Mouse (Mus musculus) forebrain, embryonic 11.5 days (tissue): ENCODE results near the gene Gbe1. TPM values are rescaled to one million over a fixed set of nuclear protein-coding genes. Genes with fewer than 3 reads are reported as not detected.

Experiments
- ATAC-seq: fragments of 200-750 bp; cut with Nextera tagmentation; replicated peaks from 2 replicates; pipeline ENCODE4 v1.8.0; 2017; ENCODE audit warnings: moderate TSS enrichment; ENCODE audit not compliant: low FRiP score
- DNase-seq: peaks from one replicate; pipeline ENCODE4 v3.0.0-alpha.2; 2017; ENCODE audit warnings: low spot score
- H3K27ac ChIP-seq: fragments of 300-500 bp; sonication (generic); 2 replicates; pipeline ENCODE4 v1.5.1; 2014; ENCODE audit warnings: low read depth, low read length
- H3K27me3 ChIP-seq: fragments of 300-500 bp; sonication (generic); 2 replicates; pipeline ENCODE4 v1.6.1; 2014; ENCODE audit warnings: mild to moderate bottlenecking, low read length, mixed read lengths; ENCODE audit not compliant: control insufficient read depth, insufficient read depth
- H3K36me3 ChIP-seq: fragments of 300-500 bp; sonication (generic); 2 replicates; pipeline ENCODE4 v1.6.1; 2014; ENCODE audit warnings: mild to moderate bottlenecking, low read length, moderate library complexity, mixed read lengths; ENCODE audit not compliant: control insufficient read depth, insufficient read depth
- H3K4me1 ChIP-seq: fragments of 300-500 bp; sonication (generic); replicated peaks from 2 replicates; pipeline ENCODE4 v1.6.1; 2014; ENCODE audit warnings: low read length, mixed read lengths; ENCODE audit not compliant: control insufficient read depth, insufficient read depth
- H3K4me2 ChIP-seq: fragments of 300-500 bp; sonication (generic); 2 replicates; pipeline ENCODE4 v1.6.1; 2014; ENCODE audit warnings: low read depth, mild to moderate bottlenecking, low read length, moderate library complexity, mixed read lengths; ENCODE audit not compliant: severe bottlenecking
- H3K4me3 ChIP-seq: fragments of 300-500 bp; sonication (generic); 2 replicates; pipeline ENCODE4 v1.5.1; 2014; ENCODE audit warnings: low read depth, low read length
- H3K9ac ChIP-seq: fragments of 300-500 bp; sonication (generic); 2 replicates; pipeline ENCODE4 v1.6.1; 2014; ENCODE audit warnings: low read length
- H3K9me3 ChIP-seq: fragments of 300-500 bp; sonication (generic); 2 replicates; pipeline ENCODE4 v1.6.1; 2016; ENCODE audit warnings: low read length, mixed read lengths; ENCODE audit not compliant: control insufficient read depth
- WGBS: fragments of 180-500 bp; shearing (Covaris S2); extraction: QIAGEN DNeasy Blood & Tissue Kit; methylation state at CpG from one replicate; pipeline ENCODE4 v1.1.7; 2014; 5-methylcytosine and 5-hydroxymethylcytosine counted together
- polyA plus RNA-seq: library from polyadenylated mRNA; unstranded; fragments of >200 nt; fragmentation: Nextera tagmentation; extraction: Ambion mirVana; gene quantifications from 2 replicates; pipeline ENCODE4 v1.2.1, GENCODE M21; 2014

Gbe1 gene
- polyA plus RNA-seq, 1 experiment from 2014 or later = 26.3 TPM

DNA sequence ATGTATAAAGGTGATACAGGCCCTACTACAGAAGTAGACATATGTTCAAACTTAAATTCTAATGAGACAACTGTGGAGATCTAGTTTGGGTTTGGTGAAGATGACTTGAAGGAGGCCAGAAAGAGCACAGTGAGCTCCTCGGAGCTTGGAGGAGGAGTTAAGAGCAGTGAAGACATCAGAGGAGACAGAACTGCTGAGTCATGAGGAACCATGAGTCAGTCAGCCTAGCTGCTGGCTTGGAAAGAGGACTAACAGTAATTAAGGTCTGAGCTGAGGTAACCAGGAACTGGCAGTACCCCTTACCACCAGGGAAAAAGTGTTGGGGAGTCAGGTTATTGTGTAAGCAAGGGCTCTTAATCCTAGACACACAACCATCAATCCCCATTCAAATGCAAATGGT, 192.7 kb downstream of the Gbe1 start:
- no peak overlapping the region for H3K9ac ChIP-seq
- H3K27ac ChIP-seq = no peak overlapping the region
- no peaks in the 10 kb centered on the region for H3K36me3 ChIP-seq
- no peak for DNase-seq
- no peaks in the 10 kb centered on the region for H3K4me1 ChIP-seq
- no peak overlapping the region for H3K4me2 ChIP-seq
- no peak for ATAC-seq
- WGBS = 69% methylated on average over 1 of the region's 1 CpGs
- no peak overlapping the region for H3K4me3 ChIP-seq
- H3K9me3 ChIP-seq = no peaks in the 10 kb centered on the region
- no peaks in the 10 kb centered on the region for H3K27me3 ChIP-seq

DNA sequence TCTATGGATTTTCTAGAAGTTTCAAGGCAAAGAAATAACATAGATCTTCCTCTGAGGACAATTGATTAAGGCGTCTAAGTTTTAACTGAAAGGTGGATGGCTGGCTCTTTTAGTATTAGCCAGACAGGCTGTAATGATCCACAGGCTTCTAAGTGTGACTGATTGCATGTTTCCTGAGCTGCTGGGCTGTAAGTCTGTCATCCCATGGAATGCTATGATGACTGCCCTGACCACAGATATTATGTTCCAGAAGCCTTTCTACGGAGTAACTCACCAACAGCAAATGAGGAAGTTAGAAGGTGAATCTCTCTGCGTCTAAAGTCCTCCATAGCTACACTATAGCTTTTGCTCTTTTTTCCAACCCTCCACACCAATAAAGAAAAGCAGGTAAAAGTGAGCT, 197.2 kb downstream of the Gbe1 start:
- Histone ChIP-seq H3K4me1 (no peaks in the 10 kb centered on the region), H3K4me3 (no peak overlapping the region), H3K4me2 (no peak overlapping the region), H3K27me3 (no peaks in the 10 kb centered on the region), H3K27ac (no peak overlapping the region), H3K9ac (no peak overlapping the region), H3K9me3 (no peaks in the 10 kb centered on the region), H3K36me3 (no peaks in the 10 kb centered on the region)
- DNase-seq (no peak), ATAC-seq (no peak)
- WGBS = 90% methylated on average over 3 of the region's 3 CpGs

DNA sequence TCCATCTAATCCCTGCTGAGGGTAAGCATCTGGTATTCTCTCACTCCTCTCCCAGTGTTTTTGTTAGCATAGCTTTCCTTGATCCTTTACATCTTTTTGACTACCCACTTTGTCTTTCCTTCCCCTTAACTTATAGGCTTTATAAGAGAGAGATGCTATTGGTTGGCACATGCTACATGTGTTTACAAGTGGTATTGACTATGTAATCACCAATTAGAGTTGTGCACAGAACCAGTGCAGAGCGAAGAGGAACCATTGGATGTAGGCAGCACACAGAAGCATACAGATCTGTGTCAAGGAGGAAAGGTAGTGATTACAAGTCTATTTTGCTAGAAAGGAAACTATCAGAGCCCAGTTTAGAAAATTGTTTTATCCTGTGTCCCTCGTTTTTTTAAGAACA, 209.1 kb downstream of the Gbe1 start:
- Histone ChIP-seq H3K4me1 (no peaks in the 10 kb centered on the region), H3K4me2 (no peak overlapping the region), H3K27ac (no peak overlapping the region), H3K9ac (no peak overlapping the region), H3K4me3 (no peak overlapping the region), H3K9me3 (no peaks in the 10 kb centered on the region), H3K27me3 (no peaks in the 10 kb centered on the region), H3K36me3 (no peaks in the 10 kb centered on the region)
- ATAC-seq (no peak), DNase-seq (no peak)
- WGBS = 77% methylated on average over 2 of the region's 2 CpGs

DNA sequence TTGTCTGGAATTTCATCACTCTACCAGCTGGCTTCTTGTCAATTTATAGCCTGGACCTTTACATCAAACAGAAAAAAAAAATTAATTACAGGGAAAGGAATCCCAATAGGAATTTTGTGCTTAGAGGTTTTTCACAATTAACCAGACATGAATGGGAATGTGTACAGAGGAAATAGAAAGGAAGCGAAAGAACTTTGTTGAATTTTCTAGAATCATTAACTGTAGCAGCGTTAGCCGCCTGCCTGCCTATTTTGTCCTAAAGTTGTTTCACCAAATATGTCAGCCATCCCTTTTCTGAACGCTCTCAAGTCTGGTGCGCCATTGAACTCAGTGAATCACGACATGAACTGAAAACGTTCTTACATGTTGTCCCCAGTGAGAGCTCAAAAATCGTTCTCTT, 209.8 kb downstream of the Gbe1 start:
- Histone ChIP-seq H3K9me3 (no peaks in the 10 kb centered on the region), H3K4me3 (no peak overlapping the region), H3K4me1 (no peaks in the 10 kb centered on the region), H3K9ac (no peak overlapping the region), H3K27ac (no peak overlapping the region), H3K36me3 (no peaks in the 10 kb centered on the region), H3K27me3 (no peaks in the 10 kb centered on the region), H3K4me2 (no peak overlapping the region)
- ATAC-seq = 0 out of 2 replicates have a peak, but pooled peaks have one; percentile 40
- WGBS = 62% methylated on average over 8 of the region's 8 CpGs
- no peak for DNase-seq

DNA sequence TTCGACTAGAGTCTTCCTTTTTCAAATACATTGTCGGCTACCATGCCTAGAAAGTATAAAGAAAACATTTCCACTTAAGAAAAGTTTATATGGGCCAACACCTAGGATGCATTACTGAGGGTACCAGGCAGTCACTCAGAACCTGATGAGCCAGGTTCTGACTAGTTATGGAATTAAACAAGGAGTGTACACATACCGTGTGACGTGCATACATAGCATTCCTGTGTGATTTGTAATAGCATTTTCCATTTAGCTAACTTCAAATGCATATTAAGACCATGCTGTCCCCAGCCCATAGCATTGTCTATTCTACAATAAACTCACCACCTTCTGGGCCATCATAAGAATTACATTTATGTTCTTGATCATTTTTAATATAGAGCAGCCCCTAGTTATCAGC, 210.5 kb downstream of the Gbe1 start:
- H3K9me3 ChIP-seq = no peaks in the 10 kb centered on the region
- WGBS = 87% methylated on average over 4 of the region's 4 CpGs

DNA sequence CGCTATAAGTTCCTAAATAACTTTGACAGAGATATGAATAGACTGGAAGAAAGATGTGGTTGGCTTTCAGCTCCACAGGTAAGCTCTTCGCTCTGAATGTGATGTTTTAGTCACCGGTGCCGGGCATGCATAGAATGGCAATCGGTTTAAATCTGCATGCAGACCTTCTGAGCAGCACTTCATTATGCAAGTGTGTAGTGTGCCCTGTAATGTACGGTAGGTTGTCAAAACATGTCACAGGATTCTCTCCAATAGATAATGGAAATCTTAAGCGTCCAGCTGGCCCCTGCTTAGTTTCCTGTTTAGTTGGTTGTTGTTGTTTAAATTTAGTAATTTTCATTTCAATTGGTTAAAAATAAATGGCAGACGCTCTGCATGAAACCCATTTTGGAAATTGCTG, 213.5 kb downstream of the Gbe1 start:
- no peak for ATAC-seq
- 86% methylated on average over 8 of the region's 8 CpGs for WGBS
- no peaks in the 10 kb centered on the region for H3K9me3 ChIP-seq
- no peaks in the 10 kb centered on the region for H3K27me3 ChIP-seq
- no peak for DNase-seq
- H3K4me1 ChIP-seq = no peaks in the 10 kb centered on the region
- no peaks in the 10 kb centered on the region for H3K36me3 ChIP-seq
- H3K27ac ChIP-seq = no peak overlapping the region
- no peak overlapping the region for H3K9ac ChIP-seq
- no peak overlapping the region for H3K4me3 ChIP-seq
- H3K4me2 ChIP-seq = no peak overlapping the region

More for the DNA sequence above, 210.5 kb downstream of the Gbe1 start:
- Histone ChIP-seq H3K4me1 (no peaks in the 10 kb centered on the region), H3K4me3 (no peak overlapping the region), H3K9ac (no peak overlapping the region), H3K36me3 (no peaks in the 10 kb centered on the region), H3K4me2 (no peak overlapping the region), H3K27ac (no peak overlapping the region), H3K27me3 (no peaks in the 10 kb centered on the region)
- DNase-seq (no peak), ATAC-seq (no peak)

DNA sequence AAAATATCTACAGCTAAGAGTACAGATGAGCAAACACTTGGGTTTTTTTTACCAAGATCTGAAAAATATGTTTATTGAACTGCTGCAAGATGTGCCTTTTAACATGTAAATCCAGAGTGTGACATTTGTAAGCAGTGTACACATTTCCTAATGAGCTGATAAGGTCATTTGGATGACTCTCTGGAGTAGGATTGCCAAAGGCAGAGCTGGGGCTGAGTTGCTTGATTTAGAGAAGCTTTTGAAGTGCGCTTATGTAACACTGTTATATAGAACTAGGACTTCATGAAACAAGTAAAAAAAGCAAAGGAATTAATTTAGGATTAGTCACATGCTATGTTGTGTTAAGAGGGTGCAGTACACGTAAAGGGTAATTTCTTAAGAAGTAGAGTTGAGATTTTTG, 221.5 kb downstream of the Gbe1 start:
- Histone ChIP-seq H3K4me2 (no peak overlapping the region), H3K4me1 (no peaks in the 10 kb centered on the region), H3K27me3 (no peaks in the 10 kb centered on the region), H3K36me3 (no peaks in the 10 kb centered on the region), H3K27ac (no peak overlapping the region), H3K4me3 (no peak overlapping the region), H3K9ac (no peak overlapping the region), H3K9me3 (no peaks in the 10 kb centered on the region)
- DNase-seq = no peak
- ATAC-seq = no peak
- WGBS = 93% methylated on average over 2 of the region's 2 CpGs

DNA sequence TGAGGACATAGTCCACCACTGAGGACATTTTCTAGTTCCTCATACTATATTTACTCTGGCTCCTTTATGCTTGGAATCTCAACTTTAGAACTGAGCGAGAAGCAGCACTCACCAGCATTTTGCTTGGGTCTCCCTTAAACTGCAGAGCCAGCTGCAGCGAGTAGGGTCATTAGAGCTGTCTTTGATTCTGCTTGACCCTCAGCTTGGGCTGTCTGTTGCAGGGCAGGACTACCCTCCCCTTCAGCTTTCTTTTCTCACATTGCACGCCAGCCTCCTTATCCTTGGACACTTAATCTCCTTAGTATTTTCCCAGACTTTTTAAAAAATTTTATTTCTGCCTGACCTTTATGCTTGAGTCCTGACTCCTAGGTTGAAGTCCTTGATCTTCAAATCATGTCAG, 237.1 kb downstream of the Gbe1 start:
- Histone ChIP-seq H3K9me3 (no peaks in the 10 kb centered on the region), H3K36me3 (no peaks in the 10 kb centered on the region), H3K4me2 (no peak overlapping the region), H3K9ac (no peak overlapping the region), H3K27me3 (no peaks in the 10 kb centered on the region), H3K4me3 (no peak overlapping the region), H3K4me1 (no peaks in the 10 kb centered on the region), H3K27ac (no peak overlapping the region)
- ATAC-seq (0 out of 2 replicates have a peak, but pooled peaks have one; percentile 46), DNase-seq (no peak)
- WGBS = 25% methylated on average over 3 of the region's 3 CpGs

DNA sequence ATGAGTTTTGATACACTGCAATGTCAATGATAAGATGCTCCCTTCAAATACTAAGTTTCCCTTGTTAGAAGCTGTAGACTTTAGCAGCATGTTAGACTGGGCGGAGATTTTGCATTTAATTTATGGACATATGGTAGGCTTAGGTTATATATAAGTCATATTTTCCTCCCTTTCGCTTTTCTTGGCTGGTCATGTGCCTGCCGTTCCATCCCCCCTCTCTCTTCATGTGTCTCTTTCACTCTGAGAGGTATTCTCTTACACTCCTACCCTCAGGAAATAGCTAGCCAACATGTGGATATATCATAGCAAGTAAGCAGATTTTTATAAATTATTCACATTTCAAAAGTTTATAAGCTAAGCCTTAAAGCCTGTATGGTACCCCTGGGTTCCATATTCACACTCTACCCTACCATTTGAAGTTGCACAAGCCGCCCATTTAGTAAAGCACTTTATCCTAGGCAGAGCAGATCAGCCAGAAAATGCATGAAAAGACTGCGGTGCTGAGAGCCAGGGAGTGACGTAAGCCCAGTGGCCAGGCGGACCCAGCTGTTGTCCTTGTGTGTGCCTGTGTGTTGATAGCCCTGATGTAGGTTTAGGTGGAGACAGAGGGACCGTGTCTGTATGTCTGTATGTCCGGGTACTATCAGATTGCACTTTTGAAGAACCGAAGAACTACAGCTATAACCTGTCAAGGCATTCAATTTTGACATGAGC, 248.0 kb downstream of the Gbe1 start:
- no peaks in the 10 kb centered on the region for H3K36me3 ChIP-seq
- ATAC-seq (no peak; the same call in 1 of the 2 replicates), DNase-seq (no peak)
- no peak overlapping the region for H3K4me3 ChIP-seq
- H3K4me1 ChIP-seq = no peaks in the 10 kb centered on the region
- 91% methylated on average over 10 of the region's 10 CpGs for WGBS
- H3K9me3 ChIP-seq = no peaks in the 10 kb centered on the region
- H3K4me2 ChIP-seq = no peak overlapping the region
- no peaks in the 10 kb centered on the region for H3K27me3 ChIP-seq
- no peak overlapping the region for H3K9ac ChIP-seq
- no peak overlapping the region for H3K27ac ChIP-seq
